Mouse (Mus musculus): ENCODE results near the gene Gm21994. TPM values are rescaled to one million over a fixed set of nuclear protein-coding genes. Genes with fewer than 3 reads are reported as not detected.
A peak's percentile ranks its signal among the peaks of the same experiment; 100 is the strongest.
"Not testable (repeated sequence)": the region's sequence is repeated elsewhere in the genome, so short reads cannot be mapped to it uniquely, and the experiment has no call there.

Gm21994 gene
- total and polyA plus RNA-seq, 2 experiments from 2014 or later = 1.5 TPM; not detected in 1

- H3K9ac ChIP-seq (replicated peaks; ENCODE audit: low read depth, low read length); H3K27me3 ChIP-seq (ENCODE audit: control insufficient read depth, insufficient read depth, low read length); H3K27ac ChIP-seq (ENCODE audit: low read depth); H3K4me1 ChIP-seq (ENCODE audit: control insufficient read depth, insufficient read depth); H3K36me3 ChIP-seq (replicated peaks; ENCODE audit: control insufficient read depth, insufficient read depth, low read length); H3K9me3 ChIP-seq (replicated peaks; ENCODE audit: control insufficient read depth, low read length): not testable (repeated sequence)
- DNase-seq (ENCODE audit: low spot score) (peak; percentile 8), ATAC-seq (ENCODE audit: insufficient read depth, low read depth) (peak; percentile 99)
- Histone ChIP-seq H3K4me2 (ENCODE audit: low read depth, low read length) (peak within 1 kb of the TSS; percentile 45), H3K4me3 (ENCODE audit: low read depth, low read length) (peak within 1 kb of the TSS; percentile 41)
- 1% methylated on average over 15 of the region's 15 CpGs for WGBS
Observed at GRCm38 (mm10) chr2:150217600-150218362, 37.6 kb downstream of the Gm21994 start, which contains the start of gene Zfp937. TSS of gene Zfp937 (plus strand) at chr2:150218073.

Other genes starting within 250 kb of the Gm21994 start
- gene Zfp120, start 118.9 kb downstream of the Gm21994 start, total RNA-seq (2014; rRNA removed; ENCODE audit: low replicate concordance) = 1.4 and 5.7 TPM in 2 replicates
- gene Zfp120, start 118.9 kb downstream of the Gm21994 start, polyA plus RNA-seq (2015; fragmentation: Nextera tagmentation; extraction: Ambion mirVana) = 4.7 and 5.8 TPM in 2 replicates
- not detected in 2 replicates for gene Gm10770, start 75.9 kb downstream of the Gm21994 start, total RNA-seq (2014; rRNA removed; ENCODE audit: low replicate concordance)
- gene Gm10770, start 75.9 kb downstream of the Gm21994 start, polyA plus RNA-seq (2015; fragmentation: Nextera tagmentation; extraction: Ambion mirVana) = not detected in 2 replicates
- not detected in 2 replicates for gene Gm14139, start 73.8 kb downstream of the Gm21994 start, total RNA-seq (2014; rRNA removed; ENCODE audit: low replicate concordance)
- gene Gm14139, start 73.8 kb downstream of the Gm21994 start, polyA plus RNA-seq (2015; fragmentation: Nextera tagmentation; extraction: Ambion mirVana) = not detected in 2 replicates
- 0.04 and 1.4 TPM in 2 replicates for gene Zfp937, start 37.5 kb downstream of the Gm21994 start, total RNA-seq (2014; rRNA removed; ENCODE audit: low replicate concordance)
- gene Zfp937, start 37.5 kb downstream of the Gm21994 start, polyA plus RNA-seq (2015; fragmentation: Nextera tagmentation; extraction: Ambion mirVana) = 1.9 and 2.6 TPM in 2 replicates
- gene Gm14124, start 1.9 kb upstream of the Gm21994 start, total RNA-seq (2014; rRNA removed; ENCODE audit: low replicate concordance) = not detected in 2 replicates
- not detected in 2 replicates for gene Gm14124, start 1.9 kb upstream of the Gm21994 start, polyA plus RNA-seq (2015; fragmentation: Nextera tagmentation; extraction: Ambion mirVana)
- not detected in 2 replicates for gene Gm10130, start 68.1 kb upstream of the Gm21994 start, total RNA-seq (2014; rRNA removed; ENCODE audit: low replicate concordance)
- 0.67 and 1.2 TPM in 2 replicates for gene Gm10130, start 68.1 kb upstream of the Gm21994 start, polyA plus RNA-seq (2015; fragmentation: Nextera tagmentation; extraction: Ambion mirVana)
- gene 3300002I08Rik, start 107.2 kb upstream of the Gm21994 start, total RNA-seq (2014; rRNA removed; ENCODE audit: low replicate concordance) = 10.7 TPM in 1 of 2 replicates, not detected in the other
- 2.9 and 3.6 TPM in 2 replicates for gene 3300002I08Rik, start 107.2 kb upstream of the Gm21994 start, polyA plus RNA-seq (2015; fragmentation: Nextera tagmentation; extraction: Ambion mirVana)
- gene Zfp442, start 195.9 kb upstream of the Gm21994 start, total RNA-seq (2014; rRNA removed; ENCODE audit: low replicate concordance) = 0.95 and 1.9 TPM in 2 replicates
- gene Zfp442, start 195.9 kb upstream of the Gm21994 start, polyA plus RNA-seq (2015; fragmentation: Nextera tagmentation; extraction: Ambion mirVana) = 3.0 and 4.1 TPM in 2 replicates
- gene Zfp345, start 229.5 kb upstream of the Gm21994 start, total RNA-seq (2014; rRNA removed; ENCODE audit: low replicate concordance) = not detected in 2 replicates
- 0.04 TPM in 1 of 2 replicates, not detected in the other for gene Zfp345, start 229.5 kb upstream of the Gm21994 start, polyA plus RNA-seq (2015; fragmentation: Nextera tagmentation; extraction: Ambion mirVana)

Data from heart, postnatal 0 days (tissue).